Mouse (Mus musculus) 416B (cell line): ENCODE measurements around the gene Bdh1.

ENCODE experiments used
- DNase-seq: peaks from one replicate; pipeline ENCODE4 v3.0.0; 2011; ENCODE audit warnings: low read depth

Bdh1 gene

DNA sequence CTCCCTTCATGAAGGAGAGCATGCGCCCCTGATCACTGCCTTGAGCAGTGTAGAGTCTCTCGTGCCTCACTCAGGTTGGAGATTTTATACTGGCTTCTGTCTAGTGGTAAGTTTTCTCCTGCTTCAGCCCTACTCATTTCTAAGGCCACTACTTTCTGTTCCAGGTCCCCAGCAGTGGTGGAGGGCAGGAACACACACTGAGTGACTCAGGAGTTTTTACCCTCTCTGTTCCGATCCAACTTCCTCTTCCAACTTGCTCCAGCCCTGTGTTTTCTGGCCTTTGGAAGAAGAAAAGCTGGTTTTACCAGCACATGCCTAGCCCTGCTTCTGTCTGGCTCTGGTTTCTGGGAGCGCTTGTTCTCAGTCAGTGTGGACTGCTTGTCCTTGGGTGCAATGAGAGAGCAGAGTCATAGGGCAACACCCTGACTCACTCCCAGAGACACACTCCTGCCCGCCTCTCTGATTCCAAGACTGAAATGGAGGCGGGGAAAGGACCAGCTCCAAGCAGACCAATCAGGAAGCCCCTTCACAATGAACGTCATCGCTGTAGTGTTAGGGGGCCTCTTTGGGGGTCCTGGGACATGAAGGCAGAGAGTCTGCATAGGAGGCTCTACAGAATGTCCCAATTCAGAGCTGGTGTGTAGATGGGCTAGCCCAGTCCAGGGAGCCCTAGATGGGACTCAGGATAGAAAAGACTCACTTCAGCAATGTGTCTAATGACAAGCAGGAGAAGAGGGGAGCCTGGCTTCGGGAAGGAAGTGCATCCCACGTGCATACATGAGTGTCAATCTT lies 84.8 kb downstream of the Bdh1 start:
- peak; percentile 7 for DNase-seq

DNA sequence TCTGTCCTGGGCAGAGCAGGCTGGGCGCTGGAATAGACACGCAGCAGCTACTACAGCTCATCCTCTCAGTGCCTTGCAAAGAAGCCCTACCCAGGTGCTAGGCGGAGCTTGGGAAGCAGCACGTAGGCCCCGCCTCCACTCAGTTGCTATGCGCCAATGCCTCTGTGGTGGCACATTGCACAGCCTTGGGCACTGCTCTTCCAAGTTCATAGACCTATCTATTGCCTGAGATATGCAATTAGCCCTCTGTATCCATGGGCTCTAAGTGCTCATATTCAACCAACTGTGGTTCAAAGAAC lies 85.3 kb downstream of the Bdh1 start:
- DNase-seq, result no peak

DNA sequence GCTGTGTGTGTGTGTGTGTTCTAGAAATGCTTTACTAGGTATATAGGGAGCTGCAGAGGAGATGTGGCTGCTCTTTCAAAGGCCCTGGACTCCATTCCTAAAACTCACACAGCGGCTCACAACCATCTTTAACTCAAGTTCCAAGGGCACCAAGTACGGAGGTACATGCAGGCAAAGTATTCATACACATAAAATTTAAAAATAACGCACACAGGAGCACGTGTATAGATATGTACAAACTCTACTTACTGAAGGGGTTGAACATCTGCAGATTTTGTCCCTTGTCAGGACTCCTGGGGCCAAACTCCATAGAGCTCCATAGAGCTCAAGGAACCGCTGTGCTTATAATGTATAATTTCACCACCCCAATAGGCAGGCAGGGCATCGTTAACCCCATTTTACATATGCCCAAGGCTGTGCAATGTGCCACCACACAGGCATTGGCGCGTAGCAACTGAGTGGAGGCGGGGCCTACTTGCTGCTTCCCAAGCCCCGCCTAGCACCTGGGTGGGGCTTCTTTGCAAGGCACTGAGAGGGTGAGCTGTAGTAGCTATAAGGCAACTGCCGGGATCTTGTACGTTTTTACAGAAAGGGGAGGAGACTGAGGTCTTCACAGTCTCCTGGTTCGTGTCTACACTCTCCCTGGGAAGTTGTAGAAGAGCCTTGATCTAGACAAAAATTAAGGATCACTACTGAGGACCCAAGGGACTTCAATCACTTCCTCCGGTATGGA lies 85.9 kb downstream of the Bdh1 start:
- no peak for DNase-seq
